Mouse (Mus musculus) brain, embryonic 14.5 days (tissue): ENCODE measurements around the gene Pde1b. TPM values are rescaled to one million over a fixed set of nuclear protein-coding genes. Genes with fewer than 3 reads are reported as not detected.

Source experiments
- DNase-seq: peaks from one replicate; pipeline ENCODE4 v3.0.0-alpha.2; 2011; ENCODE audit warnings: low read depth
- CTCF ChIP-seq: fragments of 200-500 bp; IDR thresholded peaks from 2 replicates; pipeline ENCODE4 v1.5.1; 2012; ENCODE audit warnings: inconsistent platforms, mild to moderate bottlenecking, moderate library complexity, borderline replicate concordance; ENCODE audit not compliant: insufficient read depth, insufficient read length; ENCODE audit errors: extremely low read depth
- POLR2A ChIP-seq: fragments of 200-500 bp; IDR thresholded peaks from 2 replicates; pipeline ENCODE4 v1.6.1; 2012; ENCODE audit warnings: mild to moderate bottlenecking, inconsistent platforms, borderline replicate concordance; ENCODE audit not compliant: poor library complexity, insufficient read depth, insufficient read length, severe bottlenecking; ENCODE audit errors: extremely low read depth
- polyA plus RNA-seq: library from polyadenylated mRNA; depleted of rRNA; stranded (reverse); fragments of >200 nt; gene quantifications from 2 replicates; pipeline ENCODE4 v1.2.3, GENCODE M21; 2012

Gene Pde1b
- polyA plus RNA-seq, 1 experiment: 94.5 TPM

DNA sequence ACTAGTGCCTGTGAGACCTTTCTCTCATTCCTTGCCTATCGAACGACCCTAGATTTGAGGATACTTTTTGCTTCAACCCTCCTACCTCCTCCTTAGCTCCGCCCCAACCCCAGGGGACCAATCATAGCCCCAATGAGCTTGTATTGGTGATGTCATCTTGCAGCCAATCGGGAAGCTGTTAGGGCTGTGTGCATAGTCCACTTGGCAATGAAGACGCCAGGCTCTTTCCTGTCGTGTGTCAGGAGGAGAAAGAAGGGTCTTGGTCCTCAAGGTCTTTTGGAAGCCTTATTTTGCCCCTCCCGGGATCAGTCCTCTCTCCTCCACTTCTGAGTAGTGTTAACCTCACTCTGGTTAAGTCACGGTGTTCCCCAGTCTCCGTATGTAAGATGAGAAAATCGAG lies 11.3 kb downstream of the Pde1b start:
- peak; percentile 68; the same call in 1 of the 2 replicates for TF ChIP-seq POLR2A
- TF ChIP-seq CTCF: no peak
- peak; percentile 98 for DNase-seq

DNA sequence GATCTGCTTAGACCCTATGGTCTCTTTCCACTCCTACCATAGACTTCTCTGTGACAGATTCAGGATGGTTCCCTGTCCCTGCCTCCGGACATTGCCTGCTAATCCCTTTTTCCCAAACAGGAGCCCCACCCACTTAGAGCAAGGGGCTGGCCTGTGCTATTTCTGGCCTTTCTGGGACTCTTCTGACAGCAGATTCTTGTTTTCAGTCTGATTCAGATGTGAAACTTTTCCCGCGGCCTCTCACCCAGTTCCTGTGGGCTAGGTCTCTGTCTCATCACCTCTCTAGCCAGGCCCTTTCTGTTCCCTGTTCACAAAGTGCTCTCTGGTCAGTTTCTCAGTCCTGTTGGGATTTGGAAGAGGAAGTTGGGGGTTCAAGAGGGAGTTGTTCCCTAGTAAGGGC lies 12.1 kb downstream of the Pde1b start:
- no peak for DNase-seq
- TF ChIP-seq POLR2A (no peak), CTCF (no peak)

DNA sequence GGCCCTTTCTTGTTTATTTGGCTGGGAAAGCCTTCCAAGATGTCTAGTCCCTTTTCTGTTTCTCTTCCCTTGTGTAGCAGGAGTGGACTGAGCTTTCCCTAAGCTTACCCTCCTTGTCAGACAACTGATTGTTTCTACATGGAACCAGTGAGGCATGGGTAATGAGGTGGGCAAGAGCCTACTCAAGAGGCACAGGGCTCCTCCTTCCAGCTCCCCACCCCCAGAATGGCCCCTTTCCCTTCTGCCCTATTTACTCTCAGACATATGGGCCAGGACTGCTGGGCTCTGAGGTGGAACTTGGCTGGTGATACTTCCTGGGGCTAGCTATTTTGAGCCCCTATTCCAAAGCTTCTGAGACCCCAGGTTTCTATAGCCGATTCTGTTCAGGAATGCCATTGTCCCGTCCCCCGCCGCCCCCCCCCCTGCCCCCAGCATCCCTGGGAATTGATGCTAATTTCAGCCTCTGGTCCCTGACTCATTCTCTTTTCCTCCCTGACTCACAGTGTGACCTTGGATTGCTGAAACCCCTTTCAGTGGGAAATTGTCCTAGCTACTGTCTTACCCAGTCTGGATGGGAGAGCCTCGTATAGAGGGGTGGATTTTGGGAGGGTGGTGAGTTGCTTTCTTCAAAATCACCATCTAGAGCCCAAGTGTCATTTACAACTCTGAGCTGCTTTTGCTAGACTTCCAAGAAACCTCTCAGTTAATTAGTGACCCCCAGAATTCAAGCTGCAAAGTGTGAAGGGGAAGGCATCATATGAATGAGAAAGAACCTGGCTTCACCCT lies 16.0 kb downstream of the Pde1b start:
- TF ChIP-seq POLR2A: no peak
- peak; percentile 98 for DNase-seq

DNA sequence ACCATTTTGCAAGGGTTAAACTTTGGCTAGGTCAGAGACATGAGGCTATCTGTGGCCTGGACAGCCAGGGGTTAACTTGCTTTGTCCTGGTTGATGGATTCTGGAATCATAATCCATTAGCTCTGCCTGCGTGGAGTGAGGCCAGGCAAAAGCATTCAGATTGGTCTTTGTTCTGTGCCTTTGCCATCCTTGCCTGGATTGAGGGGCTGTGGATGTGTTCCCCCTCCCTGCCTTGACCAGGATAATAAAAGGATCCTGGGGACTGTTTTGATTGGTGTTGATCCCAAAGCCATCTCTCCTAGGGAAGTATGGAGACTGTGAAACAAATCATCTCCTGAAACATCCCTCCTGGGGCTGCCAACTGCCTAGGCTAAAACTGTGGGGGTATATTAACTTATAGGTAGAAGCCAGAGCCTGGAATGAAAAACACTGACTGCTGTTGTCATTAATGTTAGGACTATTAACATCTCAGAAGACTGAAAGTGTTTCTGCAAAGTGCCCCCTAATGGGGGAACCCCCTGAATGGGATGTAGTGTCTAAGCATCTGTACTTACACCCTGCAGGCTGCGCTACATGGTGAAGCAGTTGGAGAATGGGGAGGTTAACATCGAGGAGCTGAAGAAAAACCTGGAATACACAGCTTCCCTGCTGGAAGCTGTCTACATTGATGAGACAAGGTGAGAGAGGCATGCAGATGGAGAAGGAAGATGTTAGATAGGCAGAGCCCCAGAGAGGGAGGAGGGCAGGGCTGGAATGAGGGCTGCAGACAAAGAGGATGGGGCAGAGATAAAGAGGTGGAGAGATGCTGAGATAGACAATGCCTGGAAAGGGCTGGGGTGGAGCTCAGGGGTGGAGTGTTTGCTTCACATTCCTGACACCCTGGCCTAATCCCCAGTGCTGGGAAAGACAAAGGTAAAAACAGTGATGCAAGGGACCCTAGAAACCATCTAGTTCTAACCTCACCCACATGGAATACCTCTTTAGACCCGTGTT lies 16.8 kb downstream of the Pde1b start:
- peak; percentile 91 for DNase-seq
- TF ChIP-seq CTCF (no peak), POLR2A (no peak)

DNA sequence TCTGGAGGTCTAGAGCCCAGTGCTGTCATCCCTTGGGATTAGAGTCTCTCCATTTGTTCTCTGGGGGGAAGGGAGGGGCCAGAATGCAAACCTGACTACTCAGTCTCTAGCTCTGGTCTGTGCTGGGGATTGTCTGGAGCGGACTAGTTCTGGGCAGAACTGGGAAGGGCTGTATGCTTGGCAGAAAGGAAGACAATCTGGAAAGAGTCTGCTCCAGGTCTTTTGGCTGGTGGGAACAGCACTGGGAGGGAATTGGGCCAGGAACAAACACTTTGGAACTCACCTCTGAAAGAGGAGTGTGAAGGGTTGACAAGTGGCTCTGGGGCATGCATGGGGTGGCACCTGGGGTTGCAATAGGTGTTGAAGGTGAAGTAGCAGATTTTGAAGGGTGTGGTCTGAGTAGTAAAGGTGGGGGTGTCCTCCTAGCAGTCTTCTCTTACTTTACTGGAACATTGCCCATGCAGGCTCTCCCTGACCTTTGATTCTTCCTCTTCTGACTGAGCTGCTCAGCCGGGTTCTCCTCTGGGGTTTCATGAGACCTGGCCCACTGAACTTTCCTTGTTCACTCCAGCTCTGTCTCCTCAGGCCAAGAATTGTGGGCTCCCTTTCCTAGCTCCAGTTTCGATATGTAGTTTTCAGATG lies 19.7 kb downstream of the Pde1b start:
- TF ChIP-seq CTCF: no peak
- no peak for TF ChIP-seq POLR2A
- peak; percentile 67 for DNase-seq

DNA sequence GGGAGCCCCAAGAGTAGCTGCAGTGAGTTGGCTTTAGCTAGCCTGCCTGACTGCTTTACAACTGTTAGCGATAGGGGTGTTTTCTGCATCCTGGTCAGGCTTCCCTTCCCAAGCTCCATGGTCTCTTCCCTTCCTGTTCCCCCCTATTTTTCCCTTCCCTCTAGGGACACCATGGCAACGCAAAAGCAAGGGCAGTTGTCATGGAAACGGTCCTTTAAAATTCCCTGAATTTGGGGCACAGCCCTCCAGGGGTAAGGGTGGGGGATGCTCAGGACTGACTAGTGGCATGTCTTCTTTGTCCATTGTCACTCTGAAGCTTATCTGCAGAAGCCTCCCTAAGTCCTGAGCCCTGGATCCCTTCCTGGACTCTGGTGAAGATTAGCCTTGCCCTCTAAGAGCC lies 20.3 kb downstream of the Pde1b start:
- no peak for DNase-seq
- TF ChIP-seq POLR2A (no peak), CTCF (no peak)

DNA sequence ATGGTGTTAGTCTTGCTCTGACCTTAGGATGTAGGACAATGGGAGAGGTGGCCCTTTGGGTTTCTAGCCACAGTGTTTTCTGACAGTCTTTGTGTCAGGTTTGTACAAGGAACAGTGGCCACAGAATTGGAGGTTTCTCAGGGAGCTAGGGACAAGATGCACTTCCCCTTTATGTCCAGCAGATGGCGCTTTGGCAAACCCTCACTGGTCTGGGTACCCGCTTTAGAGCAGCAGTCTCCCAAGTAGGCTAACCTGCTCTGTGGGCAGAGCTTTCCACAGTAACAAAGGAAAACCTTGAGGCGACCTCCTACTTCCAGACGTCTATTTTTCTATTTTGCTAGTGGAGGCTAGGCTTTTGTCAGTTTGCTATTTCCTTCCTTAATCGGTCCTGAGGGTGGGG lies 27.5 kb downstream of the Pde1b start:
- DNase-seq: peak; percentile 89
- peak; percentile 97 for TF ChIP-seq CTCF
- no peak for TF ChIP-seq POLR2A

DNA sequence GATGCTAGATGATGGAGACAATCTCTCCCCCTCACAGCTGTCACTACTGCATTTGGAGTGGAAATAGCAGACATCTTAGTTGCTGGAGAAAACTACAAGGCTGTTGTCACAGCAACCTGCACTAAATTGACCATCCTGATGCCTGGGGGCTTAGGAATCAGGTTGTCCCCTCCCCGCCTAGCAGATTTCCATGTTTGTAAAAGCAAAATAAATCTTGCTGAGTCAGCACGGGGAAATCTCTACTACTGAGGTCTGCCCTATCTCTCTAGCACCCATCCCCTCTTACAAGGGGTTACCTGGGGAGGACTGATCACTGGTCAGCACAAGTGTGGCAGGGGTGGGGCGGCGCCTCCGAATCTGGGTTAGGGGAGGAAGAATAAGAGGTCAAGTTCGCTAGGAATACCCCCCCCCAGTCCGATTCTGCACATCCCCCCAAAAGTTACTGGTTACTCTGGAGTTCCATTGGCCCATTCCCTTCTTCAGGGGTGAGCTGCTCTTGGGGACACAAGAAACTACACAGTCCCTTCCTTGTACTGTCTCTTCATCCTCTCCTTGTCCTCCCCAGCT lies 31.3 kb downstream of the Pde1b start:
- DNase-seq: no peak
- no peak for TF ChIP-seq CTCF
- no peak for TF ChIP-seq POLR2A

DNA sequence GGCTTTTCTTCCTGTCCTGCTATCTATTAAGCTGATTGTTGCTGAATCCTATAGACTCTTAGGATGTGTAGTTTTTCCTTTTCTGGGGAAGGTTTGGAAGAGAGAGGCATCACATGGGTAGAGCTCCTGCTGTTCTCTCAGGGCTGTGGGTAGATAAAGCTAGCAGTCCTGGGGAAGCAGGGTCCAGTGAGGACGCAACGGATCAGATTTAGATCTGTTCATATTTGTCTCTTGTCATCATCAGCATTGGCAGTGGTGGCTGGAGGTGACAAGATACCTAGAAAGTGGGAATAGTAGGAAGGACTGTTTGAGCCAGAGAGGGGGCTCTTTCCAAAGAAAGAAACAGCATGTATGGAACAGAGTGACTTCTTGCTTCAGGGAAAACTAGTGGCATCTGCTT lies 32.2 kb downstream of the Pde1b start:
- no peak for DNase-seq
- TF ChIP-seq CTCF: no peak
- TF ChIP-seq POLR2A: no peak

DNA sequence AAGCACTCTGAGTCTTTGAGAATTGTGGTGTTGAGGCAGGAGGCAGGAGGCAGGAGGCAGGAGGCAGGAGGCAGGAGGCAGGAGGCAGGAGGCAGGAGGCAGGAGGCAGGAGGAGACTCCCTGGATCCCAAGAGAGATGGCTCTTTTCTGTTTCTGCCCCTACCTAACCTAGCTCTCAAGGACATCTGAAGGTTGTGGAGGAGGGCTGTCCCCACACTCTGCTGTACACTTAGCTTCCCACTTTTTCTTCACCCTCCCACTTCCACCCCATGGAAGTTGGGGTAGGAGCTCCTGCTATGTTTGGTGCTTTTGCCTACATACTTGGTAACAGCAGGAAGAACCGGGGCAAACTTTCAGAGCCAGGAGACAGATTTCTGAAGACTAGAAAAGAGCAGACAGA lies 33.0 kb downstream of the Pde1b start:
- DNase-seq: no peak
- TF ChIP-seq CTCF: no peak
- no peak for TF ChIP-seq POLR2A

DNA sequence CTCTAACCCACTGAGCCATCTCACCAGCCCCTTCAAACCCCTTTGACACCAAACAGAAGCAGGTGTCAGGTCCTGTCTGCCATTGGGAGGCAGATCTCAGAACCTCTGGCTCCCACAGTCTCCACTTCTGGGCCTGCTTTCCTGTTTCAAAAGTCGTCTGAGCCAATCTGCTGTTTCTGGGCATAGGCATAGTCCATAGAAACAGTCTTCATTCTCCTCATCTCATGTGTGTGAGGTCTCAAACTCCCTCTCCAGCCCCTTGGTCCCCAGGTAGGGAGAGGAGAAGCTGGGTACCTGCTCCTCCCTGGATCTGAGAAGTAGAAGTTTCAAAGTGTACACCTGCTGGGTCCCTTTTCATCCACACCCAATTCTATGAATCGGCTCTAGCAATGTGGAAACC lies 33.6 kb downstream of the Pde1b start:
- DNase-seq: no peak
- TF ChIP-seq CTCF (no peak), POLR2A (no peak)
